Comparison of ENCODE assay signal across 8 mouse cellular contexts in genomic region chr11:4266271-4267201, GRCm38 (mm10). TPM values are rescaled to one million over a fixed set of nuclear protein-coding genes. Genes with fewer than 3 reads are reported as not detected.
A peak's percentile ranks its signal among the peaks of the same experiment; 100 is the strongest.
DNase-seq lines count a peak whose midpoint lies in the region; ATAC-seq lines count a peak whose summit lies in the region.

No protein-coding gene starts in this region.

- peak overlapping the region; percentile 63 for H3K4me3 ChIP-seq in limb, embryonic 10.5 days
- peak overlapping the region; percentile 50 for H3K4me3 ChIP-seq in midbrain, embryonic 12.5 days

- H3K36me3 ChIP-seq in limb, embryonic 10.5 days: no peaks in the 10 kb centered on the region
- no peaks in the 10 kb centered on the region for H3K36me3 ChIP-seq in midbrain, embryonic 12.5 days

- H3K27ac ChIP-seq in limb, embryonic 10.5 days: peak overlapping the region; percentile 77
- H3K27ac ChIP-seq in midbrain, embryonic 12.5 days (replicated peaks): no peak overlapping the region

- H3K4me1 ChIP-seq in limb, embryonic 10.5 days: peaks cover 49% of the 10 kb centered on the region
- H3K4me1 ChIP-seq in midbrain, embryonic 12.5 days: peaks cover 22% of the 10 kb centered on the region

- peak; percentile 63 for DNase-seq in urinary bladder, adult 2 months (ENCODE audit: low spot score)
- DNase-seq in urinary bladder, postnatal 4 days (ENCODE audit: low spot score in 2 of 2): no peak
- DNase-seq in embryo, embryonic 9.5 days (ENCODE audit: extremely low spot score): peak; percentile 47
- DNase-seq in heart, postnatal 25 days (ENCODE audit: low spot score): peak; percentile 37
- peak; percentile 65 for DNase-seq in limb, embryonic 10.5 days (ENCODE audit: low spot score)
- DNase-seq in frontal cortex, postnatal 14 days (ENCODE audit: low spot score in 2 of 2): no peak
- no peak for DNase-seq in left cerebral cortex, adult 11 months (ENCODE audit: low spot score)

- 0 out of 2 replicates have a peak overlapping the region, but pooled peaks have one; percentile 31 for H3K9ac ChIP-seq in midbrain, embryonic 12.5 days (replicated peaks)

- peak overlapping the region; percentile 86 for H3K4me2 ChIP-seq in midbrain, embryonic 12.5 days (replicated peaks)

- under 1% methylated on average over 61 of the region's 61 CpGs for WGBS in limb, embryonic 10.5 days
- 1% methylated on average over 41 of the region's 61 CpGs for WGBS in midbrain, embryonic 12.5 days

- H3K9me3 ChIP-seq in limb, embryonic 10.5 days (replicated peaks): no peaks in the 10 kb centered on the region
- H3K9me3 ChIP-seq in midbrain, embryonic 12.5 days: no peaks in the 10 kb centered on the region

- peaks cover 89% of the 10 kb centered on the region for H3K27me3 ChIP-seq in limb, embryonic 10.5 days (ENCODE audit: low read depth, poor library complexity, severe bottlenecking)
- peaks cover 90% of the 10 kb centered on the region for H3K27me3 ChIP-seq in midbrain, embryonic 12.5 days

- intact Hi-C loops in heart, postnatal 25 days (cut with DNase I): loop anchor here (5.0 kb wide), 1 partner anchor 41 kb away; no protein-coding TSS in a partner anchor

- no peak for ATAC-seq in midbrain, embryonic 12.5 days (ENCODE audit: low FRiP score, low read depth)

RNA-seq across cellular contexts. Expression of gene Lif, which starts 9.2 kb away (rescaled TPM):
- 2.5 and 2.8 TPM in 2 replicates for polyA plus RNA-seq in urinary bladder, adult 2 months (2012; rRNA removed)
- total RNA-seq in heart, postnatal 25 days (2021): under 1 TPM; 0.17 to 0.55 TPM
- 0.05 and 0.06 TPM in 2 replicates for polyA plus RNA-seq in limb, embryonic 10.5 days (2016; fragmentation: Nextera tagmentation; extraction: Ambion mirVana)
- 0.05 TPM in 1 of 2 replicates, not detected in the other for polyA plus RNA-seq in midbrain, embryonic 12.5 days (2016; fragmentation: Nextera tagmentation; extraction: Ambion mirVana)

RNA-seq across cellular contexts. Expression of gene Osm, which starts 30.3 kb away (rescaled TPM):
- 0.28 and 0.39 TPM in 2 replicates for polyA plus RNA-seq in urinary bladder, adult 2 months (2012; rRNA removed)
- not detected for total RNA-seq in heart, postnatal 25 days (2021)
- not detected in 2 replicates for polyA plus RNA-seq in limb, embryonic 10.5 days (2016; fragmentation: Nextera tagmentation; extraction: Ambion mirVana)
- polyA plus RNA-seq in midbrain, embryonic 12.5 days (2016; fragmentation: Nextera tagmentation; extraction: Ambion mirVana): not detected in 2 replicates

RNA-seq across cellular contexts. Expression of gene Castor1, which starts 48.5 kb away (rescaled TPM):
- polyA plus RNA-seq in urinary bladder, adult 2 months (2012; rRNA removed): 19.7 and 19.8 TPM in 2 replicates
- 1 to 10 TPM; 3.8 to 7.4 TPM for total RNA-seq in heart, postnatal 25 days (2021)
- polyA plus RNA-seq in limb, embryonic 10.5 days (2016; fragmentation: Nextera tagmentation; extraction: Ambion mirVana): 1.8 and 2.1 TPM in 2 replicates
- 2.1 and 2.9 TPM in 2 replicates for polyA plus RNA-seq in midbrain, embryonic 12.5 days (2016; fragmentation: Nextera tagmentation; extraction: Ambion mirVana)

Comparison
In these comparisons a context has a peak if more than half of its experiments do, and no peak if none do; other contexts are left out.
1. DNase-seq: peak in urinary bladder, adult 2 months (single experiment), embryo, embryonic 9.5 days (single experiment), heart, postnatal 25 days (single experiment) and limb, embryonic 10.5 days (single experiment); none in urinary bladder, postnatal 4 days (0 of 2), frontal cortex, postnatal 14 days (0 of 2) and left cerebral cortex, adult 11 months (single experiment).